Comparison of ENCODE assay signal across 18 mouse cellular contexts in genomic region chr3:53620978-53621377, GRCm38 (mm10). TPM values are rescaled to one million over a fixed set of nuclear protein-coding genes. Genes with fewer than 3 reads are reported as not detected.
"Had no signal": no experiment of that assay in that cellular context is flagged by ENCODE, and none has a peak within 500 bp of the region (broad histone marks: within the 10 kb centered on the region; RNA-seq: fewer than 3 reads in every experiment).

No protein-coding gene starts in this region.

- H3K4me3 ChIP-seq: layer of hippocampus, adult 2 months; liver, embryonic 15.5 days; lung, embryonic 15.5 days; megakaryocyte, embryonic 14.5 days; neural tube, embryonic 13.5 days had no signal

- H3K4me2 ChIP-seq: liver, embryonic 11.5 days; liver, embryonic 15.5 days; lung, embryonic 15.5 days; midbrain, embryonic 11.5 days; neural tube, embryonic 13.5 days had no signal

- ATAC-seq: midbrain, embryonic 16.5 days had no signal

- H3K36me3 ChIP-seq: liver, embryonic 15.5 days; lung, embryonic 15.5 days; neural tube, embryonic 13.5 days had no signal

- H3K9me3 ChIP-seq: liver, embryonic 15.5 days; lung, embryonic 15.5 days; neural tube, embryonic 13.5 days had no signal

- H3K27ac ChIP-seq: layer of hippocampus, adult 2 months; liver, embryonic 15.5 days; lung, embryonic 15.5 days; macrophage; neural tube, embryonic 13.5 days had no signal

- DNase-seq: kidney, adult 18-20 months; kidney, postnatal 10 days; left cerebral cortex, postnatal 4 days; lung, postnatal 14 days; retina, postnatal 1 day; right cerebral cortex, postnatal 4 days; spleen, adult 18-20 months; thymus, adult 2 months; thymus, postnatal 25 days had no signal

- H3K27me3 ChIP-seq: liver, embryonic 15.5 days; lung, embryonic 15.5 days; megakaryocyte, embryonic 14.5 days; neural tube, embryonic 13.5 days had no signal

- H3K4me1 ChIP-seq: liver, embryonic 15.5 days; megakaryocyte, embryonic 14.5 days had no signal

- H3K9ac ChIP-seq: liver, embryonic 15.5 days; lung, embryonic 15.5 days; neural tube, embryonic 13.5 days had no signal

RNA-seq across cellular contexts. Expression of gene Frem2, which starts 36.2 kb away (rescaled TPM):
- polyA plus RNA-seq: macrophage had no signal
